Mouse (Mus musculus): Measurements from ENCODE around the gene Ctsk.

DNA sequence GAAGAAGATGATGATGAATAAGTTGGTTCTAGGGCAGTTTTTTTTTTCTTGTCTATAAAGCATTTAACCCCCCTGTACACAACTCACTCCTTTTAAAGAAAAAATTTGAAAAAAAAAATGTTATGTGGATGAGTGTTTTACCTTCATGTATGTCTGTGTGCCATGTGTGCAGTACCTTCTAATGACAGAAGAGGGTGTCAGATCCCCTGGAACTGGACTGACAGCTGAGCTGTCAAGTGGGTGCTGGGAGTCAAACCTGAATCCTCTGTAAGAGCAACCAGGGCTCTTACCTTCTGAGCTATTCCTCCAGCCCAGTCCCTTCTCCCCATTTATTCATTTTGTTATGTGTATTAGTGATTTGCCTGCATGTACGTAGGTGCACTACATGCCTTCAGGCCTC, 32.0 kb downstream of the Ctsk start:
- TF ChIP-seq CTCF (IDR thresholded peaks at IDR 0.05; ENCODE audit: low read depth, low read length) = no peak
- no peak for TF ChIP-seq POLR2A (IDR thresholded peaks at IDR 0.05; ENCODE audit: borderline replicate concordance, low read depth, low read length)
